Mouse (Mus musculus) stomach, embryonic 14.5 days (tissue): ENCODE measurements around the gene Add2. TPM values are rescaled to one million over a fixed set of nuclear protein-coding genes. Genes with fewer than 3 reads are reported as not detected.

Experiments
- ATAC-seq: fragments of 200-750 bp; cut with Nextera tagmentation; 2 replicates; pipeline ENCODE4 v1.8.0; 2017; ENCODE audit warnings: low read depth, moderate TSS enrichment; ENCODE audit not compliant: insufficient number of reproducible peaks, insufficient read depth, low FRiP score
- H3K27ac ChIP-seq: fragments of 300-500 bp; sonication (generic); 2 replicates; pipeline ENCODE4 v1.5.1; 2014; ENCODE audit warnings: mild to moderate bottlenecking, low read length, moderate library complexity, mixed read lengths
- H3K27me3 ChIP-seq: fragments of 300-500 bp; sonication (generic); 2 replicates; pipeline ENCODE4 v1.6.1; 2014; ENCODE audit warnings: low read length, control low read depth, mixed read lengths; ENCODE audit not compliant: control insufficient read depth, insufficient read depth
- H3K36me3 ChIP-seq: fragments of 300-500 bp; sonication (generic); 2 replicates; pipeline ENCODE4 v1.6.1; 2014; ENCODE audit warnings: mild to moderate bottlenecking, control low read depth, low read length, moderate library complexity, mixed read lengths; ENCODE audit not compliant: control insufficient read depth, insufficient read depth
- H3K4me1 ChIP-seq: fragments of 300-500 bp; sonication (generic); 2 replicates; pipeline ENCODE4 v1.6.1; 2014; ENCODE audit warnings: low read length, control low read depth, mixed read lengths; ENCODE audit not compliant: control insufficient read depth, insufficient read depth
- H3K4me2 ChIP-seq: fragments of 300-500 bp; sonication (generic); replicated peaks from 2 replicates; pipeline ENCODE4 v1.6.1; 2014; ENCODE audit warnings: low read depth, low read length, control low read depth
- H3K4me3 ChIP-seq: fragments of 300-500 bp; sonication (generic); 2 replicates; pipeline ENCODE4 v1.5.1; 2014; ENCODE audit warnings: low read depth, low read length, control low read depth
- H3K9ac ChIP-seq: fragments of 300-500 bp; sonication (generic); replicated peaks from 2 replicates; pipeline ENCODE4 v1.6.1; 2014; ENCODE audit warnings: low read depth, mild to moderate bottlenecking, control low read depth, low read length, moderate library complexity, mixed read lengths
- H3K9me3 ChIP-seq: fragments of 300-500 bp; sonication (generic); 2 replicates; pipeline ENCODE4 v1.6.1; 2016; ENCODE audit warnings: low read depth, low read length, control low read depth; ENCODE audit not compliant: control insufficient read depth
- WGBS: fragments of 180-500 bp; shearing (Covaris S2); extraction: QIAGEN DNeasy Blood & Tissue Kit; methylation state at CpG from one replicate; pipeline ENCODE4 v1.1.7; 2014; 5-methylcytosine and 5-hydroxymethylcytosine counted together
- polyA plus RNA-seq: library from polyadenylated mRNA; unstranded; fragments of >200 nt; fragmentation: Nextera tagmentation; extraction: Ambion mirVana; gene quantifications from 2 replicates; pipeline ENCODE4 v1.2.1, GENCODE M21; 2014

Add2 gene
- polyA plus RNA-seq, 1 experiment from 2014 or later = 7.7 TPM

DNA sequence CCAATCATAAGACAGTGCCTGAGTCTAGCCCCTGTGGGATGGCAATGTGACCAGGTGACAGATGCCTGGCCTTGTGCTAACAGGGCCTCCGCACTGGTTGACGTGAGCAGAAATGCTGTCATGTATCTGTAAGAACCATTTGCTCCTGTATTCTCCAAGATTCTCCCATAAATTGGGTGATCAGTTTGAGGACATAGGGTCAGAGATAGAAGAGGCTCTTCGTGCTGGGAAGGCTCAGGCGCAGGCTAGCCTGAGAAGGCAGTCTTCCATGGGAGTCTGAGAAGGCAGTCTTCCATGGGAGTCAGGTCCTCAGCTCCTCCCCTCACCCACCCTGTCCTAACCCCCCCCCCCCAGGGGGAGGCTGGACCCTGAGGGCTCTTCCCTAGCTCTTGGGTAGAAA is 94.6 kb downstream of the Add2 start:
- H3K27ac ChIP-seq = no peak overlapping the region
- H3K27me3 ChIP-seq = no peaks in the 10 kb centered on the region
- no peaks in the 10 kb centered on the region for H3K4me1 ChIP-seq
- no peak for ATAC-seq
- no peak overlapping the region for H3K4me3 ChIP-seq
- no peak overlapping the region for H3K9ac ChIP-seq
- H3K36me3 ChIP-seq = no peaks in the 10 kb centered on the region
- H3K9me3 ChIP-seq = no peaks in the 10 kb centered on the region
- WGBS = 88% methylated on average over 4 of the region's 4 CpGs
- no peak overlapping the region for H3K4me2 ChIP-seq

DNA sequence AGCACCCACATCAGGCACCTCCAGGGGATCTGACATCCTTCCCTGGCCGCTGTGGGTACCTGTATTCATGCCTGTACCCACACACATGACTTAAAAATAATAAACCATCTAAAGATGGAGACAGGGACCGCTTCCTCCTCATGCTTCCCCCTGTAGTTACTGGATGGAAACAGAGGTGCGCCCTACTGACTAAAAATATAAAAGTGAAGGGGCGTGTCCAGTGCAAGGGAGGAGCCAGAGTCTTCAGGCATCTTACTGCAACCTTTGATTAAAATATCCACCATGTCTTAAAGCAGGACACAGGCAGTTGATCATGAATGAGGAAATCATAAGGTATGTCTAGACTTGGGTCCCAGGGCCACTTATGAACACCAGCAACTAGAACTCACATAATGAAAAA is 97.3 kb downstream of the Add2 start:
- no peak for ATAC-seq
- Histone ChIP-seq H3K36me3 (no peaks in the 10 kb centered on the region), H3K9me3 (no peaks in the 10 kb centered on the region), H3K4me1 (no peaks in the 10 kb centered on the region), H3K4me2 (no peak overlapping the region), H3K4me3 (no peak overlapping the region), H3K9ac (no peak overlapping the region), H3K27me3 (no peaks in the 10 kb centered on the region), H3K27ac (no peak overlapping the region)
- WGBS = 84% methylated on average over 4 of the region's 4 CpGs

DNA sequence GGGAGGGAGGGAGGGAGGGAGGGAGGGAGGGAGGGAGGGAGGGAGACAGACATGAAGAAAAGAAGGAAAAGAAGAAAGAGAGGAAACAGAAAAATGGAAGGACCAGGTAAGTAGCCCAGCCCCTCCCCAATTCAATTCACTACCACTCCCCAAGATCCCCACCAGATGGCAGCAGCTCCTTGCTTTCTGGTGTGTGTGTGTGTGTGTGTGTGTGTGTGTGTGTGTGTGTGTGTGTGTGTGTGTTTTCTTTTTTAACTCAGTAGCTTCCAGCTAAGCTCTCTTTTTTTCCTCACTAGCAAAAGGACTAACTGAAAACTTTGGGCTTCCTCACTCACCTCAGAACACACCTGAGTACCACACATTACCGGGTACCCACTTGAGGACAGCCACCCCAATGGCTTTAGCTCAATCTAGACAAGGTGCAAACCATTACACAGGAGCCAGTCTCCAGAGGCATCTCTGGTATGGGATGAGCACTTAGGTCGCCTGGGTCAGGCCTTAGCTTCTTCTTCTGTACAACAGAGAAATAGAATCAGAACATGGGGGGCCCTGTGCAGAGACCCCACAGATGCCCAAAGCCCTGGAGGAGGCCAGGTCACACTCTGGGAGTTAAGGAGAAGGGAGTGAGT is 98.6 kb downstream of the Add2 start:
- no peak for ATAC-seq
- Histone ChIP-seq H3K27ac (no peak overlapping the region), H3K36me3 (no peaks in the 10 kb centered on the region), H3K4me1 (no peaks in the 10 kb centered on the region), H3K9ac (no peak overlapping the region), H3K4me3 (no peak overlapping the region), H3K4me2 (no peak overlapping the region), H3K9me3 (no peaks in the 10 kb centered on the region), H3K27me3 (no peaks in the 10 kb centered on the region)
- 46% methylated on average over 2 of the region's 2 CpGs for WGBS

DNA sequence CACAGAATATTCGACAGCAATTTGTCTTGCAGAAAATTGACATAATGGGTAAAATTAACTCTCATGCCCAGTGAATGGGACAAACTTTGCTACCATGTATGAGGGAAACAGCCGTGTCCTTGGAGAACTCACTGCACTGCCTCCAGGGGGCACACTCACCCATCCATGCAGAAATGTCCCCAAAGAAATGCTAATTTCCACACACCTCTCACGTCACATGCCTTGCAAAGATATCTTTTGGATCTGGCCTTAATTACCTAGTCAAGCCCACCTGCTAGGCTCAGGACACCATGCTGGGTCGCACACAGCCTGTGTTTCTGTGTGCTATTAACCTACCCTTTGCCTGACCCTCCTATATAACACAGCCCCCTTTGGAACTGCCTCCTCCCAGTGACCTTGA is 100.0 kb downstream of the Add2 start:
- H3K36me3 ChIP-seq = no peaks in the 10 kb centered on the region
- no peak overlapping the region for H3K4me3 ChIP-seq
- ATAC-seq = no peak
- H3K9me3 ChIP-seq = no peaks in the 10 kb centered on the region
- H3K27ac ChIP-seq = no peak overlapping the region
- no peak overlapping the region for H3K9ac ChIP-seq
- no peaks in the 10 kb centered on the region for H3K4me1 ChIP-seq
- WGBS = 51% methylated on average over 4 of the region's 4 CpGs
- no peak overlapping the region for H3K4me2 ChIP-seq
- H3K27me3 ChIP-seq = no peaks in the 10 kb centered on the region

DNA sequence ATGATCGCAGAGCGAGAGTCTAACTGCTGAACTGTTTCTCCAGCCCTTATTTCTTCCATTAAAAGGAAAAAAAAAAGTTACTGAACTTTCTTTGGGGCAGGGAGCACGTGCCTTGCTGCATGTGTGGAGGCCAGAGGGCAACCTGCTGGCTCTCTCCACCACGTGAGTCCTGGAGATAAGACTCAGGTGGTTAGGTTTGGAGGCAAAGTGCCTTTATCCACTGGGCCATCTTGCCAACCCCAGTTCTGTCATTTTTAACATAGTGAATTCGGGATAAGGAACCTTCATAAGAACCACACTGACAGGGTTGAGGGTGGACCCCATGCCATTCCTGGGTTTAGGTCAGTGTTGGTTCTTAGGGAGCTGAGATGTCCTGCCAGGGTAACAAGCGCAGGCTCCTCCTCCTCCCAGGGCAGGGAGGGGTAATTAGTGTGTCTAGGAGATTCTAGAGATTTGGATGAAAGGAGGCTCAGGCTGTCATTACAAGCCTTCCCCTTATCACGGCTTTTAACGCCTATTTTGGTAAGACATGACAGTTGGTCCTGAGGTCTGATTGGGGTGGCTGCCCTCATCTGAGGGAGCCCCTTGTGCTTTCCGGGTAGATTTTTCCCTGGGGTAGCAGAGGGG is 101.5 kb downstream of the Add2 start:
- ATAC-seq = no peak

DNA sequence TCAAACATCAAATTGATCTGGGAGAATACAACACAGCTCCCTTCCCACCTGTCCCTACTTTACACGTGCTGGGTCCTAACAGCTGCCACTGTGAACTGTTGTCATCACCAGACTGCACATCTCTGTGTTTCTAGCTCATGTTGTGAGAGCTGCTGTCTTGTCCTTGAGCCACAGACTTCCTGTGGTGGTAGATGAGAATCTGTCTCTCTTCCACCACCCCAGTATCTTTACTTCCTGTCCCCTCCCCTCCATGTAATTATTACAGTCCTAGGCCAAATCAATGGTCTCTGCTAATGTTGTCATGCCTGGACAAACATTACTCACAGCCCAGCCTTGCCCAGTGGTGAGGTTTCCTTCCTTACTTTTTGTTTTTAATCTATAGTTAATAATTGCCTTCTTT is 105.4 kb downstream of the Add2 start:
- 75% methylated on average over 1 of the region's 1 CpGs for WGBS
- no peak for ATAC-seq
- no peaks in the 10 kb centered on the region for H3K4me1 ChIP-seq

More for the DNA sequence above, 101.5 kb downstream of the Add2 start:
- Histone ChIP-seq H3K27me3 (no peaks in the 10 kb centered on the region), H3K27ac (no peak overlapping the region), H3K4me2 (no peak overlapping the region), H3K9ac (no peak overlapping the region), H3K9me3 (no peaks in the 10 kb centered on the region), H3K4me1 (no peaks in the 10 kb centered on the region), H3K4me3 (no peak overlapping the region), H3K36me3 (no peaks in the 10 kb centered on the region)
- WGBS = 55% methylated on average over 9 of the region's 9 CpGs

DNA sequence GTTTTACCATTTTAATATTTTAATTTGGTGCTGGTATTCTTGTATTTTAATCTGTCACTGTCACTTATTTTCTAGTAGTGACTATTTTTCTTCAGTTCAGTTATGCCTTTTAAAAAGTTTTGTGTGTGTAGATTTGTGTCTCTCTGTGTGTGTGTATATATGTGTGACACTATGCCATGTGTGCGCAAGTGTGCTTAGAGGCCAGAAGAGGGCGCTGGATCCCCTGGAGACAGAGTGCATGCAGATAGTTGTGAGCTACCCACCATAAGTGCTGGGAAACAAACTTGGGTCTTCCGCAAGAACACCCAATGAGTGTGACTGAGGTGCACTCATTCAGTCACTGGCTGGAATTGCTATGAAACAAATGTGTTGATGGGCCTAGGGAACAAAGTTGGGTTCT is 107.7 kb downstream of the Add2 start:
- 87% methylated on average over 3 of the region's 3 CpGs for WGBS
- no peaks in the 10 kb centered on the region for H3K27me3 ChIP-seq
- H3K27ac ChIP-seq = no peak overlapping the region
- H3K9me3 ChIP-seq = no peaks in the 10 kb centered on the region
- no peak overlapping the region for H3K4me3 ChIP-seq
- H3K36me3 ChIP-seq = no peaks in the 10 kb centered on the region
- H3K9ac ChIP-seq = no peak overlapping the region
- no peaks in the 10 kb centered on the region for H3K4me1 ChIP-seq
- H3K4me2 ChIP-seq = no peak overlapping the region
- no peak for ATAC-seq

More for the DNA sequence above, 105.4 kb downstream of the Add2 start:
- Histone ChIP-seq H3K27me3 (no peaks in the 10 kb centered on the region), H3K9ac (no peak overlapping the region), H3K4me2 (no peak overlapping the region), H3K9me3 (no peaks in the 10 kb centered on the region), H3K36me3 (no peaks in the 10 kb centered on the region), H3K4me3 (no peak overlapping the region), H3K27ac (no peak overlapping the region)

DNA sequence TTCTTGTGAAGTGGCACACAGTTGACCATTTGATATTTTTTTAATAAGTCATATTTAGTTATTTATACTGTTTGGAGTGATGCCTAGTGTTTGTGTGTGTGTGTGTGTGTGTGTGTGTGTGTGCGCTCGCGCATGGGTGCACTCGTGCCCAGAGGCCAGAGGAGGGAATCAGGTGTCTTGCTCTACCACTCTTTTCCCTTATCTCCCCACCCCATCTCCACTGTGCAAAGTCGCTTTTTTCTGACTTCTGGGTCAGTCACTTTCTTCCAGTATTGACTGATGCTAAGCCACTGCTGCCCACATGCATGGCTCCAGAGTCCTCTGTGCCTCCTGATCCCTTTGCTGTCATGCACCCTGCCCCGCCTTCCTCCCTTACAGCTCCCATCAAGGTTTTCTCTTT is 112.8 kb downstream of the Add2 start:
- Histone ChIP-seq H3K4me2 (no peak overlapping the region), H3K9me3 (no peaks in the 10 kb centered on the region), H3K9ac (no peak overlapping the region), H3K36me3 (no peaks in the 10 kb centered on the region), H3K4me3 (no peak overlapping the region), H3K27ac (no peak overlapping the region), H3K27me3 (no peaks in the 10 kb centered on the region), H3K4me1 (no peaks in the 10 kb centered on the region)
- WGBS = 78% methylated on average over 6 of the region's 6 CpGs
- no peak for ATAC-seq

DNA sequence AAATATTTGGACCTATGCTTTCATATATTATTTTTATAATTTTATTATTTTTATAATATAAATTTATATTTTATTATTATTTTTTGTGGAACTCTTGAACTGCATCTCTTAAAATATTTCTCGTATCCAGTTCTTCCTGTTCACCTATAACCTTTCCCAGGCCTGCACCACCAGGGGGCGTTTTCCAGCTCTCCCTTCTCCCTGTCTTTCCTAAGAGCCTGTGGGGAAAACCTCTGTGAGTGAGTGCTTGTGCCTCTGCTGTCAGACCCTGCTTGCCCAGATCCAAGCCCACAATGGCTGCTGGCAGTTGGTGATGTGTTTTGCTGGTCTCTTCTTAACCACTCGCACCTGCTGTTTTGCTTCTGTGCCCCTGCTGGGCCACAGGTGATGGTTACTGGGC is 113.3 kb downstream of the Add2 start:
- ATAC-seq = no peak

More for the DNA sequence above, 113.3 kb downstream of the Add2 start:
- Histone ChIP-seq H3K4me2 (no peak overlapping the region), H3K27me3 (no peaks in the 10 kb centered on the region), H3K4me3 (no peak overlapping the region), H3K27ac (no peak overlapping the region), H3K9me3 (no peaks in the 10 kb centered on the region), H3K9ac (no peak overlapping the region), H3K36me3 (no peaks in the 10 kb centered on the region), H3K4me1 (no peaks in the 10 kb centered on the region)
- WGBS = 13% methylated on average over 3 of the region's 3 CpGs
